Comparison of ENCODE assay signal across 12 mouse cellular contexts in the genomic region with DNA sequence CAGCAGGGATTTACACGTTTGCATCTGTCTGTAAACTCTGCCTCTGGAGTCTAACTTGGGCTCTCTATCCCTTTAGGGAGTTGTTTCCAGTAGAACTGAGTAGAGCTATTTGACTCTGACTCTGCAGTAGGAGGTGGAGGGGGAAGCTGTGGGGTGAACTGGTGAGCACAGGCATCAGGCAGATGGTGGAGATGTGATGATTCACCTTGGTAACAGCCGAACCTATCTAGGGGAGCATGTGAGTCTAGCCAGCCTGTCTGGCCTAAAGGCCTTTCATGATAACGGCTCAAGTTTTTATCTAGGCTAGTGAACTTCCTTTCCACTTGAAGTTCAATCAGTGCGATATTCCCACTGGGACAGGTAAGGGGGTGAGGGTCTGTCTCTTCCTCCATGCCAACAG. TPM values are rescaled to one million over a fixed set of nuclear protein-coding genes. Genes with fewer than 3 reads are reported as not detected.
DNase-seq lines count a peak whose midpoint lies in the region; ATAC-seq lines count a peak whose summit lies in the region.
"Had no signal": no experiment of that assay in that cellular context is flagged by ENCODE, and none has a peak within 500 bp of the region (broad histone marks: within the 10 kb centered on the region; RNA-seq: fewer than 3 reads in every experiment).

No protein-coding gene starts in this region.

- peak; percentile 55 for ATAC-seq in activated CD4-positive, CD25-positive, alpha-beta regulatory T cell, adult 4 months
- ATAC-seq in forebrain, embryonic 12.5 days (ENCODE audit: low FRiP score) = no peak

- no peaks in the 10 kb centered on the region for H3K9me3 ChIP-seq in forebrain, embryonic 12.5 days

- H3K4me3 ChIP-seq in forebrain, embryonic 12.5 days (replicated peaks) = no peak overlapping the region
- H3K4me3 ChIP-seq: myocyte had no signal

- no peak overlapping the region for H3K4me2 ChIP-seq in forebrain, embryonic 12.5 days
- H3K4me2 ChIP-seq: lung, embryonic 14.5 days had no signal

- H3K4me1 ChIP-seq in forebrain, embryonic 12.5 days = no peaks in the 10 kb centered on the region

- DNase-seq in cerebellum, adult 9-10 months = peak; percentile 50
- DNase-seq in cerebellum, adult 8-10 months = no peak
- DNase-seq in thymus, postnatal 14 days = peak; percentile 30
- no peak for DNase-seq in thymus, postnatal 0 days (ENCODE audit: low spot score)
- peak; percentile 60 for DNase-seq in natural killer cell, adult 2 months (ENCODE audit: low spot score in 2 of 2)
- DNase-seq in kidney, postnatal 4 days = no peak
- DNase-seq: kidney, adult 8-10 months; liver had no signal

- no peak overlapping the region for H3K9ac ChIP-seq in forebrain, embryonic 12.5 days
- H3K9ac ChIP-seq: lung, embryonic 14.5 days had no signal

- 0 out of 2 replicates have a peak, but pooled peaks cover 3% of the 10 kb centered on the region for H3K27me3 ChIP-seq in forebrain, embryonic 12.5 days

- H3K36me3 ChIP-seq in forebrain, embryonic 12.5 days (replicated peaks) = no peaks in the 10 kb centered on the region

- WGBS in forebrain, embryonic 12.5 days = 80% methylated on average over 4 of the region's 4 CpGs

- H3K27ac ChIP-seq in forebrain, embryonic 12.5 days = no peak overlapping the region

RNA-seq across cellular contexts. Expression of a gene that starts 34.7 kb away (rescaled TPM):
- 3.2 and 4.4 TPM in 2 replicates for polyA plus RNA-seq in thymus, postnatal 0 days (2015; fragmentation: Nextera tagmentation; extraction: Ambion mirVana)
- 10 to 100 TPM; 13.2 to 15.2 TPM for polyA plus RNA-seq in activated CD4-positive, CD25-positive, alpha-beta regulatory T cell, adult 4 months (2017; shearing (Covaris generic))
- polyA plus RNA-seq in forebrain, embryonic 12.5 days (2016; fragmentation: Nextera tagmentation; extraction: Ambion mirVana) = 10.6 and 10.7 TPM in 2 replicates

RNA-seq across cellular contexts. Expression of a gene that starts 44.3 kb away (rescaled TPM):
- polyA plus RNA-seq in thymus, postnatal 0 days (2015; fragmentation: Nextera tagmentation; extraction: Ambion mirVana) = 1.4 and 1.5 TPM in 2 replicates
- 10 to 100 TPM; 49.2 to 80.2 TPM for polyA plus RNA-seq in activated CD4-positive, CD25-positive, alpha-beta regulatory T cell, adult 4 months (2017; shearing (Covaris generic))
- polyA plus RNA-seq in forebrain, embryonic 12.5 days (2016; fragmentation: Nextera tagmentation; extraction: Ambion mirVana) = 0.27 TPM in 1 of 2 replicates, not detected in the other
- polyA plus RNA-seq: lung, embryonic 14.5 days had no signal

Comparison
In these comparisons a context has a peak if more than half of its experiments do, and no peak if none do; other contexts are left out.
1. DNase-seq: peak in cerebellum, adult 9-10 months (single experiment), thymus, postnatal 14 days (single experiment) and natural killer cell, adult 2 months (2 of 2); none in cerebellum, adult 8-10 months (single experiment), thymus, postnatal 0 days (single experiment) and kidney, postnatal 4 days (0 of 2).
2. RNA of a gene that starts 44.3 kb away (polyA plus RNA-seq): 49.2 to 80.2 TPM in activated CD4-positive, CD25-positive, alpha-beta regulatory T cell, adult 4 months; 1.4 to 1.5 TPM in thymus, postnatal 0 days and 0.27 TPM in forebrain, embryonic 12.5 days; every median in the first group is over 10 times any median in the second.